Mouse (Mus musculus) heart, adult 9 months (tissue): ENCODE measurements around the gene Arhgap25.
A peak's percentile ranks its signal among the peaks of the same experiment; 100 is the strongest.
"Not testable (repeated sequence)": the region's sequence is repeated elsewhere in the genome, so short reads cannot be mapped to it uniquely, and the experiment has no call there.

ENCODE experiments used
- DNase-seq, 2 experiments: peaks; one replicate each; pipeline ENCODE4 v3.0.0; 2022; ENCODE audit warnings: low spot score in 2 of 2

Gene Arhgap25

DNA sequence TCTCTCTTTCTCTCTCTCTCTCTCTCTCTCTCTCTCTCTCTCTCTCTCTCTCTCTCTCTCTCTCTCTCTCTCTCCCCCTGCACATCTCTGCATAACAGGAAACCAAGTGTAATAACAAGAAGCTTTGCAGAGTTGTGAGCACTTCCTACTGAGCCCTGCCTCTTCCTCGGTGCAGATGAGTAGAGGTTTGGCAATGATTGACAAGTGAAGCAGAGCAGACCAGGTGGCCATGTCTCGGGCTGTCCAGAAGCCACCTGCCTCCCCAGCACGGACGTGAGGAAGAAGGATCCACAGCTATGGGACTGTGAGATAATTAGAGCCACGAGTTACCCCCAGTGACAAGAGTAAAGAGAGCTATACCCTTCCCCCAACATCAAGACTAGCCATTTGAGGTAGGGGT, 29.1 kb downstream of the Arhgap25 start:
- no peak for DNase-seq

GRCm38 (mm10) chr6:87503536-87503935, 29.5 kb downstream of the Arhgap25 start:
- DNase-seq: no peak

DNA sequence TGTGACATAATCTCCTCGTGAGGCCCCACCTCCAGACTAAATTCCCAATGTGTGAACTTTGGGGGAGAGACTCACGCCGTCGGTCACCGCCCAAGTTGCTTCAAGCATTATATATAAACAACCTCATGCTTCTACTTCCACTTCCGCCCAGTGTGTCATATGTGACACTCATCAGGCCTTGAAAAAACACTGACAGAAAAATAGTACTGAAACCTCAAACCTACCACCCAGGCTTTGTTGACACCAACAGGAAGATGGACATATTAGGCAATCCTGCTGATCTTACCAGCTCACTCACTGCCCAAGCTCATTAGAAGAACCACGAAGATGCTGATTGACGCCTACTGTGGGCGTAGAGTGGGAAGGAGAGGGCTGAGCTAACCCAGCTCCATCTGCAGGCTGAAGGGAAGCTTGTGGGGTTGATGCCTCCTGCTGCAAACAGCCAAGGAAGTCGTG, 30.2 kb downstream of the Arhgap25 start:
- peak; percentile 31 to 66 for DNase-seq

GRCm38 (mm10) chr6:87502411-87502810, 30.6 kb downstream of the Arhgap25 start:
- DNase-seq: no peak

- no peak for DNase-seq
Measured at GRCm38 (mm10) chr6:87500696-87501095, 32.4 kb downstream of the Arhgap25 start.

GRCm38 (mm10) chr6:87499791-87500190, 33.3 kb downstream of the Arhgap25 start:
- DNase-seq: peak in 1 of 2 experiments; percentile 38

GRCm38 (mm10) chr6:87496143-87496542, 36.9 kb downstream of the Arhgap25 start:
- peak; percentile 60 to 79 for DNase-seq

GRCm38 (mm10) chr6:87494339-87494738, 38.7 kb downstream of the Arhgap25 start:
- DNase-seq: peak; percentile 8 to 38

DNA sequence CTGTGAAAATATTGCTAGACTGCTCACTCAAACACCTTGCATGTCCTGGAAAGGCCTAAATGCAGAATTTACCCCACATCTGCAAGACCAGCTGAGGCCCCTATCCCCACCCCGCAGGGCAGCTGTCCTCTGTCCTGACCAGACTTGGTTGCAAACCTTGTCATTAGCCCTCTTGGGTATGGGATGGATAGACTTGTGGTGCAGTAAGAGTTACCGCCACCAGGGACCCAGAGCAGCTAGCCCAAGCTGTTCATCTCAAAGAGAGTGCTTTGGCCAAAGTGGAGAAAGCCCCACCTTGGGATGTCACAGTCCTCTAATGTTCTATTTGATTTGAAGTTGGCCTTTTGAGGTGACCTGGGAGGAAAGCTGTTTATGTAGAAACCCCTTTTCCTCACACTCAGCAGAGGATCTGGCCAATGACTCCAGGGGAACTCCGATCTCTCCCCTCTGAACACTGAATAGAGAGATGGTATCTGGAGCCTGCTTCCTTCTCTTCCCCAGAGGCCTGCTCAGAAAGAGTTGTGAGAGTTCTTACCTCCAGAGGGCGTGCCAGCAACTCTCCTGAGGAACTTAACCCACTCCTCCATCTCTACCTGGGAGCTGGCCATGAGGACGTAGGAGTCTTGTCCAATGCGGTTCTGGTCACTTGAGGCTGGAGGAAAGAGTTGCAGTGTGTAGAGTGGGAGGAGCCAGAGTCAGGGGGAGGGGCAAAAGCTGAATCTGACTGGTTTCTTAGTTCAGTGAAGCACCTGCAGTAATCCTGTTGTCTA, 45.2 kb downstream of the Arhgap25 start:
- no peak for DNase-seq

GRCm38 (mm10) chr6:87484806-87485205, 48.3 kb downstream of the Arhgap25 start:
- DNase-seq: no peak

DNA sequence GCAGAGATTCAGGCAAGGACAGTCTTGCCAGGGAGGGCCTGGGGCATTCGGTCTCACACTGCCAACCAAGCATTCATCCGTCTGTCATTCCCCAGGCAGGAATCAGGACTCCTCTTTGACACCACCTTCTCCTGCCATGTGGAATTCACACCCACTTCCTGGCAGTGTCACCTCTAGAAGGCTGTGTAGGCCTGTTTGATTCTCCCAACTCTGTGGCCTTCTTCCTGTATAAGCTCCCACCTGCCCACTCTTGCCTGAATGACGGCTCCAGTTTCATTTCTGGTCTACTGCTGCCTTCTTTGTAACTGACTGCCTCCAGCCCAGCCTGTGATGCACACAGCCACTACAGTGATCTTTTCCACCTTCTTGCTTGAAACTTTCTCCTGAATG, 49.2 kb downstream of the Arhgap25 start:
- DNase-seq: no peak

DNA sequence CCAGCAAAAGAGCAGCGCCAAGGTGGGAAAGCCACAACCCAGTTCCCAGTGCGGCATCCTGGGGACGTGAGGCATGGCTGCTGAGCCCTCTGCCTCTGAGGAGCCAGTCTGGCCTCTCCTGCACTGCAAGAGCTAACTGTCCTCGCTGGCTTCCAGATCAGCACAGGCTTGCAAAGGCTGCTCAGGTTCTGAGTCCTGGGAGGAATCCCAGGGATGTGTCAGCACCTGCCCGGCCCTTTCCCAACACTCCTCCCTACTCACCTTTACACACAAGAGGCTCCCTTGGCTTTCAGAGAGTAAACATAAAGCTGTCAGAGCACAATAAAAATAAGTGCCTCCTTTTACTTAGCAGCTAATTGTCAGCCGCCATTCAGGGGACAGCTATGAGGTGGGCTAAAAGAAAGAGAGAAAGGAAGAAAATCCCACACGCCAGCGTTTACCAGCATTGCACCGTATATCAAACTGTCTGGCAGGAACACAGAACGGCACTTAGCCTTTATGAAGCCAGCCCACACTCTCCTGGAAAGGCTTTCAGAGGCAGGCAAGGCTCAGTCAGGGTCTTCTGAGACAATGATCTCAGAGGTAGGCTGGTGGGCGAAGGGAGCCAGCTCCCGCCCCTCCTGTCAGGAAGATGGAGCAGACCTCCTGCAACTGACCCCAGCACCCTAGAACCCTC, 49.7 kb downstream of the Arhgap25 start:
- DNase-seq: no peak

DNA sequence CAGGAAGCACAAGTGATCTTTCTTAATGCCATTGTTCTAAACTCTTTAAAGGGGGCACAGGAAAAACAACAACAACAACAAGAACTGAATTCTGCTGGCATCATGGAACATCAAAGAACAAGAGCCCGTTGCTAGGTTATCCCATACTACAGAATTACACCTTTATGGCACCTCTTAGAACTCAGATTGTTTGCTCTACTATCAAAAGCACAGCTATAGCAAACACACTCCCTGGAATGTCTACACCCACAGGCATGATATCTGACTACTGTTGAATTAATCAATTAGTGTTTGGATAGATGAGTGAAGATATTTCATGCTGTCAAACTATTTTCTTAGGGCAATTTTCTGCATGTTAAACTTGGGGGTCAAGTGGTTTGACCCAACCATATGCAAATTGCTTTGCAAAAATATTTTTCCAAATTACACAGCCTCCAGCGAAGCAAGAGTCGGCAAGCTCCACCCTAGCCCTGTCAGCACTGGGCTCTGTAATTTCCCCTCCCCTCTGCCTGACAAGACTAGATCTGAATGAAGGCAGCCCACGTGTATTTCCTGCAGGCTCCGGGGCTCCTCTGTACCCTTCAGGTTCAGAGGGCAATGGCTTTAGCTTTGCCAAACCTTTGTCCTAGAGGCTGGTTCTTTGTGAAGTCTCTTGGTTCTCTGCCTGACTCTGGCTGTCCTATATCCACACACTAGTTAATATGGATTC, 53.6 kb downstream of the Arhgap25 start:
- no peak for DNase-seq

GRCm38 (mm10) chr6:87478847-87479246, 54.2 kb downstream of the Arhgap25 start:
- no peak for DNase-seq

DNA sequence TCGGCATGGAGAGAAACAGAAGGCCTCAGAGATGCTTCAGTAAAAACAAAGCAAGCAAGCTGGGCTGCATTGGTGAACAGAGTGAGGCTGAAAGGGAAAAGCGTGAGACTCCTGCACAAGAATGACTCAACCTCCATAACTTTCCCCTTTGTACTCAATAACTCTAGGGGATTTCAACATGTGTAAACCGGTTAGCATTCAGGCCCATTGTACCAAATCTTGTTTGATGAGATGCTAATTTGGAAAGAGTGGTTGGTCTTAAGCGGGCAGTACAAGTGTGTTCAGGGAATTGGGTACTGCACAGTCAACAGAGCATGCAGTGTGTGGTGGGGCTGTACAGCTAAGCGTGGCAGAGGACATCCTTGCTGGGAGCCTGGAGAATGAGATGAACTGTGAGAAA, 57.8 kb downstream of the Arhgap25 start:
- no peak for DNase-seq

DNA sequence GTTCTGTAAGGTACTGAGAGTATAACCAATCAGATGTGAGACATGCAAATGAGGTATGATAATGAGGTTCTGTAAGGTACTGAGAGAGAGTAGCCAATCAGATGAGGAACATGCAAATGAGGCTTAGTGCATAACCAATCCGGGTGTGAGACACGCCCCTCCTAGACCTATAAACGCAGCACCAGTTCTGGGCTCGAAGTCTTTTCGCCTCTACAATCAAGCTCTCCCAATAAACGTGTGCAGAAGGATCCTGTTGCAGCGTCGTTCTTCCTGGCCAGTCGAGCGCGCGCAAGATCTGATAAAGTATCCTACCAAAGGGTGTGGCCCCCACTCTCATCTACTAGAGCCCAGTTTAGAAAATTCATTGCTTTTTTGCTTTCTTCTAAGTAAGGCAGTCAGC, 63.0 kb downstream of the Arhgap25 start:
- DNase-seq: not testable (repeated sequence)

GRCm38 (mm10) chr6:87468372-87468771, 64.7 kb downstream of the Arhgap25 start:
- no peak for DNase-seq

- no peak for DNase-seq
Measured at GRCm38 (mm10) chr6:87467373-87467772, 65.7 kb downstream of the Arhgap25 start.

DNA sequence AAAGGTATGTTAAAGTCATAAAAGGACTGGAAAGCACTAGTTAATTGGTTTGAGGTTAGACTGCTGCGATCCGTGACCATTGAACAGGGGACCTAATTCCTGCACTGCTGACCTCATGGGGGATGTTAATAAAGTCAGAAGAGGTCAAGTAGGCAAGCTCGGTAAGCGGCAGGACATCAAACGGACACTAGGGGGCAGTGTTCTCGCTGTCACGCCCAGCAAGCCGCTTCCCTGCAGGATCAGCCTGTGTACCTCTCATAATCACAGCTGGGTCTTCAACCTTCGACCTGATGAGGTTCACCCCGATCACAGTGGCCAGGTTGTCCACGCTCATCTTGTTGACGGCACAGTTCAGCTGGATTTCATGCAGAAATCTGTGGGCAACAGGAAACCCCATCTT, 66.8 kb downstream of the Arhgap25 start:
- DNase-seq: peak; percentile 42 to 64

- no peak for DNase-seq
Measured at GRCm38 (mm10) chr6:87455507-87455906, 77.6 kb downstream of the Arhgap25 start.

DNA sequence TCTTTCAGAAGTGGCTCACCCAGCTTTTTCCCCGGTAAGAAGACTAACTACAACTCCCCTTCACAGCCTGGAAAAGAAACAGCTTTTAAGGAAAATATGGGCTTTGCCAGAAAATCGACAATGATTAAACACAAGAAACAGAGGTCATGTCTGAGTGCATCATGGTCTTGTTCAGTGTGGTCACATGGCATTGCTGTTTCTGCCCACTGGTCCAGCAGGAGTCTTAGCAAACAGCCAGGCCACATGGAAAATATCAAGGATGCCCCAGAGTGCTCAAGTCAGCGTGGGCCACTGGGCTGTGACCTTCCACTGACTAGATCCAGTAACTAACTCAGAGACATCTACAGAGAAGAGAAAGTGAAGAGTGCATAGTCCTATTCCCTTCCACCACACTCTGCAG, 81.3 kb downstream of the Arhgap25 start:
- no peak for DNase-seq

DNA sequence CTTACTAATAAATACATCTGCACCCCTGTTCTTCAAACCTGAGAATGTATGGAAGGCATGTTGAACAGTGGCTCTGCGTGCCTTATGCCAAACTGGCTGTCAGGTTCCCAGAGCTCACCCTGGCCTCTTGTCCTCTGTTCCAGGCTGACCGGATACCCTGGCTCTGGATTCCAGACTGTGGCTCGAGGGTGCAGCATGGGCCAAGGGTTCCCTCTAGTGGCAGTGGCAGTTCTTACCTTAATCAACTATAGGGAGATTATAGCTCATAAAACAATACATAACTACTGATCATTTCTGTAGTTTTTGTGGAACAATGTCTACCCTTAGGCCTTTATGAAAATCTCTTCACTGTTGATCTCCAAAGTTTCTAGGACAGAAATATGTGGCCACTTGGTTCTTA, 82.0 kb downstream of the Arhgap25 start:
- peak in 1 of 2 experiments; percentile 33 for DNase-seq

DNA sequence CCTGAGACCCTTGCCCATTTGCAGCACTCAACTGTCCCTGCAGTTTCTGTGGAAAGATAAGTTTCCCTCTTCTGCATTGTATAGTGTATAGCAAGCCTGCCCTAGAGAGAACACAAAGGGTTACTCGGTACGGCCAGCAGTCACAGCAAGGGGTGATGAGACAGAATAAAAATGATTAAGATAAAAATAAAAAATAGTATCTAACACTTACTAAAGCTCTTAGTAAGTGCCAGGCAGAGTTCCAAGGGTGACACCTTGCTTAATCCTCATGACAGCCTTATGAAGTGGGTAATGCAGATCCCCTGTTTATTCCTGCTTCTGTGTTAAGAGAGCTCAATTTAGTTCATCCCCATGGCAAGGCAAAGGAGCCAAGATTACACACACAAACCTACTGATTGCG, 83.5 kb downstream of the Arhgap25 start:
- DNase-seq: no peak
